Mouse (Mus musculus) R1 (cell line): Measurements from ENCODE around the gene Apobec2.

Source experiments
- DNase-seq: peaks from one replicate; pipeline ENCODE4 v3.0.0-alpha.2; 2018; ENCODE audit warnings: low read depth, low spot score

Gene Apobec2

DNA sequence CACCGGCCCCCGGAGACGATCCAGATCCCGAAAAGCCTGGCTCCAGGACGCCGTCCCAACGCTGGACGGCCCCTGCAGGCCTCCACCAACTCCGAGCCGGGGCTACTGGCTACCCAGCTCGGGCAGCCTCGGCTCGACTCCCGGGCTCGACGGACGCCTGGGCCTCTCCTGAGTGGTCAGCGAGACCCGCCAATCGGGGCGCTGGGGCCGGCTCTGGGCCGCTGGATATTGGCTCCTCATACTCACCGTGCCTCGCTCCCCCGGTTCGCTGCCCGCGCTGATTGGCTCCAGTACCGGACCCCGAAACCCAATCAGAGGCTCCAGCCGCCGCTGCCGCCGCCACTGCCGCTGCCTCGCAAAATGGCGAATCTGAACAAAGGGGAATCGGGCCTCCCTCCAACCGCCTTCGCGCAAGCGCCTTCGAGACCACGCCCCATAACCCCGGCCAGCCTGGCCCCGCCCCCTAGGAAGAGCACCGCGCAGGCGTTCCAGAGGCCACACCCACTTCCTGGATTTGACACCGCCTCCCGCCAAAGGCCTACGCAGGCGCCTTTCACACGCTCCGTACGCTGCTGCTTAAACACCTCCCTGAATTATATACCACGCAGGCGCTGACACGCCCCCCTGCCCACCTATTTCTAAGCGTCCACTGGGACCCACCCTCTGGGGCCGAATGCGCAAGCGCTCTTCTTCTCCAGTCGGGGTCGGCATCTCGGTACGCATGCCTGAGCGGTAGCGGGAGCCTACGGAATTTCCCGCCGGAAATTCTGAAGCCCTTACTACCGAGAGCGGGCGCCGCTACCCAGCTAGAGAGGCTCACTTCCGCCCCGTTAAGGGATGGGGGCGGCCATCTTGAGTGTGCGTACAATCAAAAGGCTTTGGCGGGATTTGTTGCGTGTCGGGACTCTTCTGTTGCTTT is 23.1 kb downstream of the Apobec2 start, which contains the start of the genes Nfya and Oard1:
TSS of gene Nfya (minus strand) at position 527 of the 919 bp plus-strand sequence.
TSS of gene Oard1 (plus strand) at position 635 of the 919 bp plus-strand sequence.
- peak; percentile 99 for DNase-seq

DNA sequence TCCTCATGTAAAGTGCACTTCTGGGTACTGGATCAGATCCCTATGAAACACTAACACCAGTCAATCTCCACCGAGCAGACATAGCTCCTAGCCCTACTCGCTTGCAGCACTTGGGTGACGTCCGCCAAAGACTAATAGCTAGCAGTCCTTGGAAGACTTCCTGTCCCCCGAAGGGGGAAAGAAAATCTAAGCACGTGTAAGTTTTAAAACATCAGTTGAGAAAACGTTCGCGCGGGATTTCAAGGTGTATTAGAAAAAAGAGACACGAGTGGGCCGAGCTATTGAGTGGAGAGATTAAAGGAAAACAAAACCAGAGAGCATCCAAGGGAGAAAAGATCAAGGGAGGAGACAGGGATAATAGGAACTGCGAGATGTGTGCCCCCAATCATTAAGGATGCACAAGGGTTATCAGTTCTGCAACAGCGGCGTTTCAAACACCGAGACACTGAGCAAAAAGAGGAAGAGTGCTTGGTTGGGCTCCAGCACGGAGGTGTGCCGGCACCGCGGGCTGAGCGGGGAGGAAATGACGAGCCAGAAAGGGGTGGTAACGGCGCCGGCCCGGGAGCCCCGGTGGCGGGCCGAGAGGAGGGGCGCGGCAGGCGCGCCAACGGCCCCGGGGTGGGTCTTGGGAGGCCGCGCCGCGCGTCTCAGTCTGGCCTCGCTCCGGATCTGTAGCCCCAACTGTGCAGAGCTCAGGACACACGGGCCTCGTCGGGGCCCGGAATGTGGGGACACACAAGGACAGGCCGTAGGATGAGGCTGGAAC is 24.0 kb downstream of the Apobec2 start:
- DNase-seq, result peak; percentile 69

- DNase-seq, result no peak
Measured at GRCm38 (mm10) chr17:48407910-48408525, 24.7 kb downstream of the Apobec2 start.

- DNase-seq, result no peak
Measured at GRCm38 (mm10) chr17:48407154-48407553, 25.6 kb downstream of the Apobec2 start.

GRCm38 (mm10) chr17:48404706-48405105 is 28.0 kb downstream of the Apobec2 start:
- DNase-seq, result no peak

DNA sequence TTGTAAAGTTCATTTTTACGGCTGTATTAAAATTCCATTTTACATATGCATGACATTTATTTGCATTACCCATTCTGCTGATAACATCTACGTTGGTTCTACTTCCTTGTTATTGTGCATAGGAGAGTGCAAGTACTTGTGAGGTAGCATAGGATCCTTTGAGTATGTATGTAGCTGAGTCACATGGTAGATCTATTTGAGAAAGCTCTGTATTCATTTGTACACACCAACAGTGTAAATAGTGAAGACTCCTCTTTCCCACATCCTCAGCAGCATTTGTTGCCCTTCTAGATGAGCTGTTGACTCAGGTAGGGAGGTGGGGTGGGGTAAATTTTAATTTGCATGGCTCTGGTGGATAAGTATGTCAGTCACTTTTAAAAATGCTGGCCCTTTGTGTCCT is 28.9 kb downstream of the Apobec2 start:
- no peak for DNase-seq

GRCm38 (mm10) chr17:48402751-48403150 is 30.0 kb downstream of the Apobec2 start:
- DNase-seq, result no peak

DNA sequence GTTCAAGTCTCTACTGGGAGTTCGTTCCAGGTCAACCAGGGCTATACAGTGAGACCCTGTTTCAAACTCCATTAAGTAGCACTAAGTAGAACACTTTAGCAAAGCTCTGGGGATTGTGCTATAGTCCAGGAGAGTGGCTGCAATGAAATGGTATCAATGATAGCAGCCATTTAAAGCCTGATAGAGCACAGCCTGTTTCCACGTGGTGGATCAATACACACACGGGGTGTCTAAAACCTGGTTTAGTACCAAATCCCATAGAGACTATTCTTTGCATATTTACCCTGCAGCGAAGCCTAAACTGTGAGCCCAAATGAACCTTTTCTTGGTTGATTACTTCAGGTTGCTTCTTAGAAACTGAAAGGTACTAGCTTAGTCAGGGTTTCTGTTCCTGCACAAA is 31.0 kb downstream of the Apobec2 start:
- DNase-seq, result no peak

DNA sequence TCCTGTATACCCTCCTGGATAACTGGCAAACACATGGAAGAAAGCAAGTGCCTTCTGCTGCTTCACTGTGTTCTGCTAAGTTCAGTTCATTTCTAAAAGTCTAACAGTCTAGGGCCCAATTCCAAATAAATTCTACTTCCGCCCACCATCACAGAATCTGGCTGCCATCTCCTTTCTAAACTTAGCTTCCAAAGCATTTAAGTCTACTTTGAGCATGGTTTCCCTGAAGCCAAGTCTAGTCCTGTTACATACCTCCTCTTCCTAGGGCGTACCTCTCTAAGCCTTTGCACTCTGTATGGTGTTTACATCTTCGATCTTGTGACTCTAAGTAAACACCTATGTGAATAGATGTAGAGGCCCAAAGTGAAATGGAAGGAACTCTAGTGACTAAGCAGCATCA is 40.1 kb downstream of the Apobec2 start:
- no peak for DNase-seq

- no peak for DNase-seq
Measured at GRCm38 (mm10) chr17:48391446-48391845, 41.3 kb downstream of the Apobec2 start.

DNA sequence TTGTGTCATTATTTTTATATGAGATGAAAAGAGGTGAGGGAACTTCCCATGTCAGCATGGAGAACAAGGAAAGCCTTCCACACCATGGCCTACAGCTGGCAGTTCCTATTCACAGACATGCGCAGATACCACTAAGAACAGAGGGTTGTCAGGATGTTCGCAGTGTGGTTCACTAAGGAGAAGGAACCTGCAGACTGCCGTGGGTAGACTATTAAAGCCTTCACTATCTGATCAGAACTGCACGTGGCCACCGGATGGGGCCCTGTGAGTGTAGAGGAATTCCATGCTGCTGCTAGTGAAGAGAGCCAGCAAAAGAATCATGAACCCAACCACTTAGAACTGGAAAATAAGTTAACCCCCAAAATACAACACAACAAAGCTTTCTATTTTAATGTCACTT is 43.3 kb downstream of the Apobec2 start:
- DNase-seq, result no peak

DNA sequence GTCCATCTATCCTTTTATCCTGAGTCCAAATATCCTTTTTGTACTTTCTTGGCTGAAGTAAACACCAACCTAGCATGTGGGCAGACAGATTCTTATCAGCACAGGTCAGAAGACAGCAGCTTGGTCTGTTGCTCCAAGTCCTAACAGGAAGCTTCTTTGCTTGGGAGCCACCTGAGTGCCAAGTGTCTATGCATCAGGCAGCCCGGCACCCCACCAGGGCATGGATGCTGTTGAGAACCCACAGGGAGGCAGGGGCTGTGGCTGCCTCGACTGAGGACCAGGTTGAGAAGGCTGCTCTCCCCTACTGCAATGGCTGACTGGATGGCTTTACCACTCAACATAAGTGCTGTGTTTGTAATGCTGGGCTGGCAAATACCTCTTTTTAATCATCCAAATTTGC is 44.1 kb downstream of the Apobec2 start:
- no peak for DNase-seq

GRCm38 (mm10) chr17:48385786-48386461 is 46.8 kb downstream of the Apobec2 start:
- peak; percentile 21 for DNase-seq

DNA sequence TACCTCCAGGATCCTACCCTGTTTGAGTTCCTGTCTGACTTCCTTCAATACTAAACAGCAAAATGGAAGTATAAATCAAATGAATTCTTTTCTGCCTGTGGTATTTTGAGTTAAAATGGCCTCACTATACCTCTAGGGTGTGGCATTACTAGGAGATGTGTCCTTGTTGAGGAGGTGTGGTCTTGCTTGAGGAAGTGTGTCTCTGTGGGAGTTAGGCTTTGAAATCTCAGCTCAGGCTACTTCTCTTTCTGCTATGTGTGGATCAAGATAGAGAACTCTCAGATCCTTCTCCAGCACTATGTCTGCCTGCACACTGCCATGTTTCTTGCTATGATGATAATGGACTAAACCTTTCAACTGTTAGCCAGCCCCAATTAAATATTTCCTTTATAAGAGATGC is 53.7 kb downstream of the Apobec2 start:
- peak; percentile 23 for DNase-seq

DNA sequence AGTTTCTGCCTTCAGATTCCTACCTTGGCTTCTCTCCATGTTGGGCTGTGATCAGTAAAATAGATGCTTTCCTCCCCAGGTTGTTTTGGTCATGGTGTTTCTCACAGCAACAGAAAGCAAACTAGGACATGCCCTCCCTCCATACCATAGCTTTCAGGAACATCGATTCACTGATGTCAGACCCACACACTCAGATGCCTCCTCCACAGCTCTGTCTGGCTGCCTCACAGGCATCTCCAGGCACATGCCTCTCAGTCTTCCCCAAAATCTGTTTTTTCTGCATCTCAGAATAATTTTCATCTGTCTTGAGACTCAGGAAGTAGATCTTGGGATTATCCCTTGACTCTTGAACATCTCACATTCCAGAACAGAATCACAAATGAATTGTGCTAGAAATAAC is 56.6 kb downstream of the Apobec2 start:
- DNase-seq, result no peak

DNA sequence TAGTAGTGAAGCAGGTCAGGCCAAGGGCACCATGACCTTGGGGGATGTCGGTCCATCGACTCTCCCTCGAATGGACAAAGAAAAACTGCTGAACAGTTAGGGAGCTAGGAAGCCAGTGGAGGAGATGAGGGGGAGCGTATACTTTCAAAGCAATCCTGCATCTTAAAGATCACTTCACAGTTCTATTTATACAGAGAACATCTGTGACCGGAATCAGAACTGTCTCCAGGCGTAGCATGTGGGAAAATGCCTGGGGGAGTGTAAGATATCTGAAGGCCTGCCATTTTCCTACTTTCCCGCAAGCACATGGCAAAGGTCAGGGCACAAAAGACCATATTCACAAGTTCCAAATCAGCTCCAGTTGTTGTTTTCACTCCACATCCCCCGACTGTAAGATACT is 59.7 kb downstream of the Apobec2 start:
- peak; percentile 61 for DNase-seq

GRCm38 (mm10) chr17:48371621-48372020 is 61.1 kb downstream of the Apobec2 start:
- DNase-seq, result no peak
